Mouse (Mus musculus): ENCODE measurements around the gene Elmo2. TPM values are rescaled to one million over a fixed set of nuclear protein-coding genes. Genes with fewer than 3 reads are reported as not detected.
A peak's percentile ranks its signal among the peaks of the same experiment; 100 is the strongest.

Elmo2 gene
- polyA plus RNA-seq, 1 experiment from 2014 or later = 94.6 TPM

DNA sequence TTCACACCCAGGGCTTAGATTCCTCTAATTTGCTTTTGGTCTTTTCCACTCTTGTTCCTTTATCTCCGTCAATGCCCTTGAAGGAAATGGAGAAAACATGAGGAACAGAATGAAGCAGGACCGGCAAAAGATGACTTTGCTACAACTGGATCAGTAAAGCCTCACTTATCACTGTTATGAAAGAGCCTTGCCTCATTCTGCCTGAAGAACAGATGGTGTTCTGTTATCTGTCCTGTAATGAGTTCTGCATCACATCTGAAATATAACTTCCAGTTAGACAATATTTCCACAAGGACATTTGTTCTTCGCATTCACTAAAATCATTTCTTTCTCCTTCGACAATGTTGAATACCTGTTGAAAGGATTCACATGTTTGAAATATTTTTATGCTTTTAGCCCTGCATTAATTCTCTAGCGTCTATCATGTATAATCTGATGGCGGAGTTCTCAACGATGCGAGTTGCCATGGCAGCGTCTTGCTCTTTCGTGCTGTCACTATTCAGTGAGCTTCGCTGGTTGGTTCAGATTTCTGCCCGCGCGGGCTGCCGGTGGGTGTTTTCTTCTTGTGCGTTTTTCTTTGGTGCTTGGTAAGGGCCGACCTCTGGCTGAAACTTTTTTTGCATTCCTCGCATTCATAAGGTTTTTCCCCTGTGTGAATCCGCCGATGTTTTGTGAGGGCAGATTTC lies 25.7 kb upstream of the Elmo2 start:
- Histone ChIP-seq H3K36me3 (peaks cover 38% of the 10 kb centered on the region), H3K9me3 (peaks cover 39% of the 10 kb centered on the region), H3K27ac (no peak overlapping the region), H3K4me1 (replicated peaks) (peaks cover 6% of the 10 kb centered on the region; the same call in 1 of the 2 replicates), H3K27me3 (ENCODE audit: insufficient read depth, poor library complexity, severe bottlenecking) (no peaks in the 10 kb centered on the region; the same call in none of the 2 replicates), H3K4me3 (no peak overlapping the region)
- WGBS = 91% methylated on average over 20 of the region's 20 CpGs
- no peak for DNase-seq (ENCODE audit: low spot score)

DNA sequence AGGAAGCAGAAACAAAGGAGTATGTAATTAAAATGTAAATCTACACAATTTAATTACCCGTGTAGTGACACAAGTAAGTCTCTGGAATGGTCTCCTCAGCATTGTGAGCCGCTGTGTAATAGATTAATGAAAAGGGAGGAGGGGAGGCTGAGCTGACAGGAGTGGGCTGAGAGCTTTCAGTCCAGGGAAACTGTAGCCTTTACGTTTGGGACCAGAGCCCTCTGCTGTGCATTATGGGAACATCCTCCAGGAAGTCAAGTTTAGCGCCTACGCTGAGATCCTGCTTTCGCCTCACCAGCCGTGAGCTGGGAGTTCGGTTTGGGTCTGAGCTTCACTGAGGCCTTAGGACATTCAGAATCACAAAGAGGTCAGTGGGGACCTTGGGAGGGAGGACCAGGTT lies 23.2 kb upstream of the Elmo2 start:
- Histone ChIP-seq H3K4me1 (replicated peaks) (peaks cover 6% of the 10 kb centered on the region; the same call in 1 of the 2 replicates), H3K4me3 (no peak overlapping the region), H3K27me3 (ENCODE audit: insufficient read depth, poor library complexity, severe bottlenecking) (no peaks in the 10 kb centered on the region; the same call in none of the 2 replicates), H3K36me3 (peaks cover 31% of the 10 kb centered on the region), H3K9me3 (peaks cover 36% of the 10 kb centered on the region), H3K27ac (0 out of 2 replicates have a peak overlapping the region, but pooled peaks have one; percentile 23)
- DNase-seq (ENCODE audit: low spot score) = peak; percentile 41
- WGBS = 27% methylated on average over 8 of the region's 8 CpGs

DNA sequence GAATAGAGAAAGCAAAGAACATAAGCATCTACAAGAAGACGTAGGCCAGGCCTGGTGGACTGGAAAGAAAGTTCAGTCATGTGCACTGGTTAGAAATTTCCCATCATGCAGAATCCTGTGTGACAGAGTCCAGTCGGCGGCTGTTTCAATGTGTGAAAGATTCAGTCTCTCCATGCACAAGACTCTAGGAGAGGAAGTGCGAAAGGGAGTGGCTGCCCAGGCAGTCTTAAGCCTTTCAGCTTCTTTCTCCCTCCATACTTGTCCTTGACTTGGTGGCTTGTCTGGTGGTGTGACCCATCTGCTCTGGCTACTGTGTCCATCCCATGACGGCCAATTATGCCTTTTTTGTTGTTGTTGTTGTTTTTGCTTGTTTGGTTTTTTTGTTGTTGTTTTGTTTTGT lies 19.9 kb upstream of the Elmo2 start:
- WGBS = 89% methylated on average over 5 of the region's 5 CpGs
- peaks cover under 1% of the 10 kb centered on the region for H3K27me3 ChIP-seq (ENCODE audit: insufficient read depth, poor library complexity, severe bottlenecking)
- H3K4me3 ChIP-seq = no peak overlapping the region
- H3K9me3 ChIP-seq = peaks cover 5% of the 10 kb centered on the region; the same call in 1 of the 2 replicates
- H3K27ac ChIP-seq = no peak overlapping the region
- peaks cover 6% of the 10 kb centered on the region; the same call in 1 of the 2 replicates for H3K4me1 ChIP-seq (replicated peaks)
- DNase-seq (ENCODE audit: low spot score) = no peak
- no peaks in the 10 kb centered on the region for H3K36me3 ChIP-seq

DNA sequence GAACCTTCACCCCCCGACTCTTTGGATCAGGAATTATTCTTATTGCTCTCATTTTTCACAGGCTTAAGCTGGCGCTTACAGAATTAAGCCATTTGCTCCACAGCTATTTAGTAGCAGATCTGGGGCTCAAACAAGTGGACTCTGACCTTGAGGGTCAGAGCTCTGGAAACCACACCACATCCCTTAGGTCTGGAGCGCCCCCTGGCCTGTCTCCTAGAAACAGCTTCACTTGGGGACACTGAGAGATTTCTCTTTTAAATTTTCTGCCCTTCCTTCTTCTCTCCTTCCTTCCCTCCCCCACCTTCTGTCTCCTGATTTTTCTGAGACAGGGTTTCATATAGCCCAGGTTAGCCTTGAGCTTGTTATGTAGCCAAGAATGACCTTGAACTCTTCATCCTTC lies 10.9 kb upstream of the Elmo2 start:
- peak; percentile 68 for DNase-seq (ENCODE audit: low spot score)
- peaks cover 38% of the 10 kb centered on the region for H3K27me3 ChIP-seq (ENCODE audit: insufficient read depth, poor library complexity, severe bottlenecking)
- H3K36me3 ChIP-seq = no peaks in the 10 kb centered on the region
- WGBS = 30% methylated on average over 3 of the region's 3 CpGs
- no peaks in the 10 kb centered on the region for H3K9me3 ChIP-seq
- no peak overlapping the region for H3K4me3 ChIP-seq
- no peak overlapping the region for H3K27ac ChIP-seq
- peaks cover 19% of the 10 kb centered on the region for H3K4me1 ChIP-seq (replicated peaks)

DNA sequence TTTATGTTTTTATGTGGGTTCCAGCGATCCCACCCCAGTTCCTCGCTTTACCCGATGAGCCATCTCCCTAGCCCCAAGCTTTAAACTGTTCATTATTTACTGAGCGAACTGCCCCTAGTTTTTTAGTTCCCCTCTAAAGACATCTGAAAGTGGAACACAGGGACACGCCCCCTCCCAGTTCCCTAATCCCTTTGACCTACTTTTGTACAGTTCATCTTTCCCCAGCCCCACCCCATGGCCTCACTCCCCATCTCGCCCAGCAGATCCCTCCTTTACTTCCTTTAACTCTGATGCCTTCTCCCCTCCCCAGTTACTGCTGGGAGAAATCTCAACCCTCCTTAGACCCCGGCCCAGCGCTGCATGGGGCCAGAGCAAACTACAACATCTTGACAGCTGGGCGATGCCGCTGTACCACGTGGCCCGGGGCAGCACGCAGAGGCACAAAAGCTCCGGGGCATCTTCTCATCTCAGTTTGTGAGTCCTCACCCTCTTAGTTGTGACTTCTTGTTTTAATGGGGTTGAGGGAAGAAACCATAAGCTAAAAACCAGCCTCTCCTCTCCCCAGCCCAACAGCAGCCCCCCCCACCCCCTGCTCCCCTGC lies 6.4 kb upstream of the Elmo2 start:
- Histone ChIP-seq H3K36me3 (no peaks in the 10 kb centered on the region), H3K9me3 (no peaks in the 10 kb centered on the region), H3K27ac (no peak overlapping the region), H3K4me3 (no peak overlapping the region; the same call in 1 of the 2 replicates), H3K27me3 (ENCODE audit: insufficient read depth, poor library complexity, severe bottlenecking) (peaks cover 17% of the 10 kb centered on the region), H3K4me1 (replicated peaks) (peaks cover 24% of the 10 kb centered on the region)
- WGBS = 52% methylated on average over 14 of the region's 14 CpGs
- DNase-seq (ENCODE audit: low spot score) = no peak

DNA sequence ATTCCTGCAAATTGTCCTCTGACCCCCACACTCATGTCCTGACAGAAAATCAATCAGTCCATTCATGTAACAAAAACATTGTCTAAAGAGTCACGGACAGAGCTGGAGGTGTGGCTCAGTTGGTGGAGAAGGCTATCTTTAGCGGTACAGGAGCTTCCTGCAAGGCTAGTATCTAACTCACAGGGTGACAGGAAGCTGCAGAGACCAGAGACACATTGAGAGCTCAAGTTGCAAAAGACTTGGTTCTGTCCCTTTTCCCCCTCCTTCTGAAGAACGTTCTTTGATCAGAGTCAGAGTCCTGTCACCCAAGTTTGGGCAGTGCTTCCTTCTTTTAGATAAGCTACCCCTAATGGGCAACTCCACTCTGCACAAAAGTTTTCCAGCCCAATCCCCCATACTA lies 3.4 kb upstream of the Elmo2 start:
- Histone ChIP-seq H3K27ac (no peak overlapping the region), H3K4me3 (no peak overlapping the region), H3K27me3 (ENCODE audit: insufficient read depth, poor library complexity, severe bottlenecking) (peaks cover 16% of the 10 kb centered on the region), H3K9me3 (no peaks in the 10 kb centered on the region), H3K4me1 (replicated peaks) (peaks cover 41% of the 10 kb centered on the region), H3K36me3 (no peaks in the 10 kb centered on the region)
- WGBS = 33% methylated on average over 3 of the region's 3 CpGs
- DNase-seq (ENCODE audit: low spot score) = no peak

DNA sequence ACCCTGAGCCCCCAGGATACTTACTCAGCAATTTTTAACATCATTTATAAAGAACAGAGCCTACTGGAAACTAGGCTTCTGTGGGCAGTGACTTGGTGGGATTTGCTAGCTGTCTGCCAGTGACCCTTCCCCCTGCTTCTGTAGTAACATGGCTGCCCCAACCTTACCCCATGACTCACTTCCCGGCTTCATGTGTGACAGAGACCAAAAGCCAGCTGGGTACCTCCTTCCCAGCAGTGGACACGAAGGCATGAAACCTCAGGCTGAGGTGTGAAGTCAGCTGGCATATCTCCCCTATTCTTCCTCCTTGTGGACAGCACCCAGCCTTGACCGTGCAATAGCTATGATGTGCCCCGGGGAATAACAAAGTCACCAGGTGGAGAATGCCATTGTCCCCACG lies 2.5 kb upstream of the Elmo2 start:
- H3K36me3 ChIP-seq = no peaks in the 10 kb centered on the region
- H3K4me3 ChIP-seq = no peak overlapping the region
- no peak for DNase-seq (ENCODE audit: low spot score)
- H3K27ac ChIP-seq = no peak overlapping the region
- peaks cover 51% of the 10 kb centered on the region for H3K4me1 ChIP-seq (replicated peaks)
- peaks cover 16% of the 10 kb centered on the region for H3K27me3 ChIP-seq (ENCODE audit: insufficient read depth, poor library complexity, severe bottlenecking)
- H3K9me3 ChIP-seq = no peaks in the 10 kb centered on the region
- WGBS = 80% methylated on average over 5 of the region's 5 CpGs

DNA sequence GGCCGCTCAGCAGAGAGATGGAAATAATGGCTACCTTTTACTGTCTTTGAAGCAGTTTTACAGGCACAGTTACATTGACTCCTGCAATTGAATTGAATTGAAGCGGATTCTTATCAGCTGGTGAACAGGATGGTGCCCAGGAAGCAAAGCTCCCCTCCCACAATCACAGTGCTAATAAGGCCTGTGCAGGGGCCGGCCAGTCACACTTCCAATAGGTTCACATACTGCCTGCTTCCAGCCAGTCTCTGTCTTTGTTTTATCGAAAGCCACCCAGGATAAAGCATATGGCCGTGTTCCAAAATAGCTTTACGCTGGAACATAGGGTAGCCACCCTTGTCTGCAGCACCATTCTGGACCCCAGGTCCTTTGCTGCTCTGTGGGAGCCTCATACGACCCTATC lies 1.1 kb upstream of the Elmo2 start:
- WGBS = 55% methylated on average over 7 of the region's 7 CpGs
- peaks cover 16% of the 10 kb centered on the region for H3K27me3 ChIP-seq (ENCODE audit: insufficient read depth, poor library complexity, severe bottlenecking)
- no peak for DNase-seq (ENCODE audit: low spot score)
- H3K4me1 ChIP-seq (replicated peaks) = peaks cover 54% of the 10 kb centered on the region
- H3K4me3 ChIP-seq = peak overlapping the region; percentile 84
- peak overlapping the region; percentile 91; the same call in 1 of the 2 replicates for H3K27ac ChIP-seq
- H3K9me3 ChIP-seq = no peaks in the 10 kb centered on the region
- H3K36me3 ChIP-seq = no peaks in the 10 kb centered on the region

DNA sequence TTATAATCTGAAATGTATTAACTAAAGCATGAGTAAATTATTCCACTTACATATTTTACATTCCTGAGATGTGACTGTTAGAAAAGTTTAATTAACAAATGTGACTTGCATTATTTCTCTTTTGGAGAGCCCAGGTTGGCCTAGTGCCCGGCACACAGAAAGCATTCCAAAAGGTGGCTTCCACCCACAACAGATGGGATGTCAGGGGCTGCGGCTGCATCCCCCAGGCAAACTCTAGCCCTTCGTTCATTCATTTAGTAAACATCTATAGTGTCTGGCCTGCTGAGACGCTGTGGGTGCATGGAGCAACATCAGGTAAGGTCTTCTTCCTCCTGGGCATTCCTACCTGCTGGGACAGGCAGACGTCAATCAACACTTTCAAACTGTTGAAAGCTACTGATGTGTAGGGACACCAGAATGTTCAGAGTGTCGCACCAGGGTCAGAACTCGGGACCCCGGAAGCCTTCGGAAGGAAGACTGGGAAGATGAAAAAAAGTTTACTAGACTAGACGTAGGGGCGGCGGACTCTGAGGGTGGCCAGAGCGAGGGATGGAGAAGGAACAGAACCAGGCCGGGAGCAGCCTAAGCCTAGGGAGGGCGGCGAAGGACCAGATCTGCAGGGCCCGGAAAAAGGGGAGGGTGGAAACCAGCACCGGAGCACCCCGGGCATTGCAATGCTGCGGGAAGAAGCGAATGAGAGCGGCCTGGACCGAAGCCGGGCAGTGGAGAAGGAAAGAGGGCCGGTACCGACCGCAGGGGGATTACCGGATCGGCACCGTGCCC lies 567 bp downstream of the Elmo2 start:
- DNase-seq (ENCODE audit: low spot score) = no peak
- WGBS = 2% methylated on average over 30 of the region's 30 CpGs
- H3K36me3 ChIP-seq = no peaks in the 10 kb centered on the region
- peak overlapping the region; percentile 91 for H3K27ac ChIP-seq
- no peaks in the 10 kb centered on the region for H3K9me3 ChIP-seq
- H3K4me1 ChIP-seq (replicated peaks) = peaks cover 71% of the 10 kb centered on the region
- H3K27me3 ChIP-seq (ENCODE audit: insufficient read depth, poor library complexity, severe bottlenecking) = peaks cover 20% of the 10 kb centered on the region
- peak overlapping the region; percentile 84 for H3K4me3 ChIP-seq

DNA sequence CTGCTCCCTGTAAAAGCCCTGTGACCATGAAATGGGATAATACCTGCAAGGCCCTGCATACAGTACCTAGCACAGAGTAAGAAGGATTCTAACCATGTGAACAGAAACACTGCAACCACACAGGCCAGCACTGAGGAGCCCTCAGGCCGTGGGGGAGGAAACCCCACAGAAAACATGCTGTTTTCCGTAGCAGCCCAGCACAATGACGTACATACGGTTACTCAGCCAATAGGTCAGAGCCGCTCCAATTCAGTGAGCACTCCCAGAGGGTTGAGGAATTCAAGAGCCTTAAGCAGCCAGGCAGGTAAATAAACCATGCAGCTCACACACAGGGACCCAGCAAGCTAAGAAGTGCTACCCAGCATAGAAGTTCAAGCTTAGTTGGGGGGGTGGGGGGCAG lies 2.4 kb downstream of the Elmo2 start:
- H3K27me3 ChIP-seq (ENCODE audit: insufficient read depth, poor library complexity, severe bottlenecking) = peaks cover 20% of the 10 kb centered on the region
- 56% methylated on average over 5 of the region's 5 CpGs for WGBS
- no peaks in the 10 kb centered on the region for H3K36me3 ChIP-seq
- H3K27ac ChIP-seq = no peak overlapping the region
- H3K4me3 ChIP-seq = peak overlapping the region; percentile 84; the same call in 1 of the 2 replicates
- no peak for DNase-seq (ENCODE audit: low spot score)
- H3K9me3 ChIP-seq = no peaks in the 10 kb centered on the region
- H3K4me1 ChIP-seq (replicated peaks) = peaks cover 80% of the 10 kb centered on the region

DNA sequence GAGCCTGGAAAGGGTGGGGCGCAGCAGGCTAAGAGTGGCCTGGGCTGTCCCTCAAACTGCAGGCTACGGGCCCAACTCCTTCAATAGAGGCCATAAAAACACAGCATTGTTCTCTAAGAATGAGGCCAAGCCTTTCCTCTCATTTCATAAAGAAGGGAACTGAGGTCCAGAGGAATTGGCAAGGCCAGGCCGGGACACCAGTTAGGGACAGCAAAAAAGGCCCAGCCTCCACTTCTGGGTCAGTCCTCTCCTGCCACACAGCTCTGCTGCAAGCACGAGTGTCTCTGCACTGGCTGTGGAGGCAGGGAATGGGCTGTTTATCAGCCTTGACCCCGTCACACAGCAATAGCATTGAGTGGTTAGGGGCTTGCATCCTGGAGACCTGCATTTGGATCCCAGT lies 2.8 kb downstream of the Elmo2 start:
- Histone ChIP-seq H3K27me3 (ENCODE audit: insufficient read depth, poor library complexity, severe bottlenecking) (peaks cover 17% of the 10 kb centered on the region), H3K4me3 (no peak overlapping the region), H3K27ac (no peak overlapping the region), H3K9me3 (no peaks in the 10 kb centered on the region), H3K4me1 (replicated peaks) (peaks cover 82% of the 10 kb centered on the region), H3K36me3 (no peaks in the 10 kb centered on the region)
- WGBS = 79% methylated on average over 5 of the region's 5 CpGs
- no peak for DNase-seq (ENCODE audit: low spot score)

DNA sequence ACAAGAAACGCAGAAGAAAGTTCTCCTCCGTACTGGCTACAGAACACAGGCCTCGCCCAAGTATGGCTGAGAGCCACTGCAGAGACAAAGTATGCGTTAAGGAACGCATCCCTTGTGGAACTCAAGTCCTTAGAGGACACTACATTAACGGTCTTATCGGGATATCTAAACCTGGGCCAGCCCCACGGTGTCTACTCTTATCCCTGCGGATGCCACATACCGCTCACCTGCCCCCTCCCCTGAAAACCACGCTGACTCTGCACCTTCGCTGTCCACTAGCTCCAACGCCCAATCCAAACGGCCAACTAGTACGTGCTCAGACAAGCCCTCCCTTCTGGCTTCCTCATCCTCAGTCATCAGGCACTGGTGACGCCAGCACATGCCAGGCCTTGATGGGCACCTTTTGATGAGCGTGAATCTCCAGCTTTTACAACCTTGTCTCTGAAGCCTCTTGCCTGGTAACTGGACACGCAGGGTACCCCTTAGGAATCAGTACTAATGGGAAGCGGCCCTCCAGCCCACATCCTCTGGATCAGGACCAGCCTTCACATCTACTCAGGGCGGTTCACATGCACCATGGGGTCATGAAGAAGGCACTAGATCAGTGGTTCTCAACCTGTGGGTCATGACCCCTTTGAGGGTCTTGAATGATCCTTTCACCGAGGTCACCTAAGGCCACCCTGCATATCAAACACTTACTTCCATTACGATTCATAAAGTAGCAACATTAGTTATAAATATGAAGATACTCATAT lies 4.1 kb downstream of the Elmo2 start:
- peaks cover 89% of the 10 kb centered on the region for H3K4me1 ChIP-seq (replicated peaks)
- H3K4me3 ChIP-seq = 0 out of 2 replicates have a peak overlapping the region, but pooled peaks have one; percentile 9
- H3K27me3 ChIP-seq (ENCODE audit: insufficient read depth, poor library complexity, severe bottlenecking) = 0 out of 2 replicates have a peak, but pooled peaks cover 4% of the 10 kb centered on the region
- WGBS = 89% methylated on average over 22 of the region's 22 CpGs
- no peaks in the 10 kb centered on the region for H3K36me3 ChIP-seq
- DNase-seq (ENCODE audit: low spot score) = no peak
- H3K9me3 ChIP-seq = no peaks in the 10 kb centered on the region
- peak overlapping the region; percentile 75; the same call in 1 of the 2 replicates for H3K27ac ChIP-seq

Data from hindbrain, embryonic 10.5 days (tissue).